Mouse (Mus musculus) right cerebral cortex, postnatal 14 days (tissue): ENCODE measurements at regions not wholly inside any gene's neighbourhood (a gene's known extent, or its start where the extent isn't known, plus 50 kb on each side); places are given as distances from the start of the nearest gene placed in this dataset.
"Not testable (repeated sequence)": the region's sequence is repeated elsewhere in the genome, so short reads cannot be mapped to it uniquely, and the experiment has no call there.

Experiments used
- DNase-seq: peaks from one replicate; pipeline ENCODE4 v3.0.0; 2022

GRCm38 (mm10) chr7:62179387-62179786, 167.0 kb upstream of the Ndn start:
- DNase-seq: no peak

GRCm38 (mm10) chr7:62208529-62208928, 137.8 kb upstream of the Ndn start:
- no peak for DNase-seq

- DNase-seq: peak; percentile 40
Observed at GRCm38 (mm10) chr7:62209117-62209700, 137.2 kb upstream of the Ndn start.

GRCm38 (mm10) chr7:62225184-62225583, 121.2 kb upstream of the Ndn start:
- no peak for DNase-seq

- no peak for DNase-seq
Observed at GRCm38 (mm10) chr7:62227727-62228126, 118.6 kb upstream of the Ndn start.

GRCm38 (mm10) chr7:62230713-62231112, 115.7 kb upstream of the Ndn start:
- DNase-seq: no peak

GRCm38 (mm10) chr7:62231120-62231574, 115.2 kb upstream of the Ndn start:
- DNase-seq: peak; percentile 60

- DNase-seq: no peak
Observed at GRCm38 (mm10) chr7:62232076-62232475, 114.3 kb upstream of the Ndn start.

- DNase-seq: no peak
Observed at GRCm38 (mm10) chr7:62234037-62234436, 112.3 kb upstream of the Ndn start.

GRCm38 (mm10) chr7:62235766-62236165, 110.6 kb upstream of the Ndn start:
- no peak for DNase-seq

- DNase-seq: no peak
Observed at GRCm38 (mm10) chr7:62261688-62262114, 84.7 kb upstream of the Ndn start.

GRCm38 (mm10) chr7:62262174-62262573, 84.2 kb upstream of the Ndn start:
- DNase-seq: not testable (repeated sequence)

GRCm38 (mm10) chr7:62269156-62269855, 77.1 kb upstream of the Ndn start:
- DNase-seq: no peak

- DNase-seq: no peak
Observed at GRCm38 (mm10) chr7:62276219-62276618, 70.2 kb upstream of the Ndn start.

- no peak for DNase-seq
Observed at GRCm38 (mm10) chr7:62278492-62278891, 67.9 kb upstream of the Ndn start.

GRCm38 (mm10) chr7:62279022-62279421, 67.3 kb upstream of the Ndn start:
- DNase-seq: no peak
